Mouse (Mus musculus) cortical plate, adult 2 months (tissue): Measurements from ENCODE around the gene Slc35b2.

ENCODE experiments used
- CTCF ChIP-seq: fragments of 200-500 bp; IDR thresholded peaks from 2 replicates; pipeline ENCODE4 v1.5.1; 2011; ENCODE audit warnings: mild to moderate bottlenecking, control low read depth, low read length; ENCODE audit not compliant: insufficient read depth; ENCODE audit errors: extremely low read depth
- POLR2A ChIP-seq: fragments of 200-500 bp; IDR thresholded peaks from 2 replicates; pipeline ENCODE4 v1.6.1; 2011; ENCODE audit warnings: mild to moderate bottlenecking, low read length, control low read depth; ENCODE audit not compliant: insufficient read depth; ENCODE audit errors: extremely low read depth

- TF ChIP-seq POLR2A (no peak), CTCF (no peak)
These were observed 2.3 kb downstream of the Slc35b2 start for GRCm38 (mm10) chr17:45566031-45566359.
